Mouse (Mus musculus): ENCODE results near the gene Gne.

DNA sequence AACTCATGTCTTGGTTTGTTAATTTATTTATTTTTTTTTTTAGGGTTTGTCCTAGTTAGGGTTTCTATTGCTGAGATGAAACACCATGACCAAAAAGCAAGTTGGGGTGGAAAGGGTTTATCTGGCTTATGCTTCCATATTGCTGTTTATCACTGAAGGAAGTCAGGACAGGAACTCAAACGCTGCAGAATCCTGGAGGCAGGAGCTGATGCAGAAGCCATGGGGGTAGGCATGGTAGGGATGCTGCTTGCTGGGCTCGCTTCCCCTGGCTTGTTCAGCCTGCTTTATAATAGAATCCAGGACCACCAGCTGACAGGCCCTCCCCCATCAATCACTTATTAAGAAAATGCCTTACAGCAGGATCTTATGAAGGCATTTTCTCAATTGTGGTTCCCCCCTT, 73.1 kb downstream of the Gne start:
- TF ChIP-seq TAL1 (IDR thresholded peaks at IDR 0.05; ENCODE audit: low read length) (no peak), GATA1 (IDR thresholded peaks at IDR 0.05; ENCODE audit: low read length) (no peak)

All from erythroblast, embryonic 14.5 days (primary cell).